Mouse (Mus musculus): Measurements from ENCODE around the gene Txnip. TPM values are rescaled to one million over a fixed set of nuclear protein-coding genes. Genes with fewer than 3 reads are reported as not detected.

Gene Txnip
- polyA plus RNA-seq, 1 experiment: 1.2 TPM

DNA sequence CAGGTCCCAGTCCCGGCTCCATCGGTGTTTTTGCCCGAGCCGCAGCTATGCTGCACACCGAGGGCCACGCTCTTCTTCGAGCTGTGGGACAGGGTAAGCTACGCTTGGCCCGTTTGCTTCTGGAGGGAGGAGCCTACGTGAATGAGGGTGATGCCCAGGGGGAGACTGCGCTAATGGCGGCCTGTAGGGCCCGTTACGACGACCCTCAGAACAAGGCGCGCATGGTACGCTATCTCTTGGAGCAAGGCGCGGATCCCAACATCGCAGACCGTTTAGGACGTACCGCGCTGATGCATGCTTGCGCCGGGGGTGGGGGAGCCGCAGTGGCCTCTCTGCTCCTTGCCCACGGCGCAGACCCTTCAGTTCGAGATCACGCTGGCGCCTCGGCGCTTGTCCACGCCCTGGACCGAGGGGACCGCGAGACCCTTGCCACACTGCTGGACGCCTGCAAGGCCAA lies 39.7 kb downstream of the Txnip start:
- H3ac ChIP-seq (ENCODE audit: control insufficient read depth, insufficient read length, low read depth): peak overlapping the region; percentile 45

DNA sequence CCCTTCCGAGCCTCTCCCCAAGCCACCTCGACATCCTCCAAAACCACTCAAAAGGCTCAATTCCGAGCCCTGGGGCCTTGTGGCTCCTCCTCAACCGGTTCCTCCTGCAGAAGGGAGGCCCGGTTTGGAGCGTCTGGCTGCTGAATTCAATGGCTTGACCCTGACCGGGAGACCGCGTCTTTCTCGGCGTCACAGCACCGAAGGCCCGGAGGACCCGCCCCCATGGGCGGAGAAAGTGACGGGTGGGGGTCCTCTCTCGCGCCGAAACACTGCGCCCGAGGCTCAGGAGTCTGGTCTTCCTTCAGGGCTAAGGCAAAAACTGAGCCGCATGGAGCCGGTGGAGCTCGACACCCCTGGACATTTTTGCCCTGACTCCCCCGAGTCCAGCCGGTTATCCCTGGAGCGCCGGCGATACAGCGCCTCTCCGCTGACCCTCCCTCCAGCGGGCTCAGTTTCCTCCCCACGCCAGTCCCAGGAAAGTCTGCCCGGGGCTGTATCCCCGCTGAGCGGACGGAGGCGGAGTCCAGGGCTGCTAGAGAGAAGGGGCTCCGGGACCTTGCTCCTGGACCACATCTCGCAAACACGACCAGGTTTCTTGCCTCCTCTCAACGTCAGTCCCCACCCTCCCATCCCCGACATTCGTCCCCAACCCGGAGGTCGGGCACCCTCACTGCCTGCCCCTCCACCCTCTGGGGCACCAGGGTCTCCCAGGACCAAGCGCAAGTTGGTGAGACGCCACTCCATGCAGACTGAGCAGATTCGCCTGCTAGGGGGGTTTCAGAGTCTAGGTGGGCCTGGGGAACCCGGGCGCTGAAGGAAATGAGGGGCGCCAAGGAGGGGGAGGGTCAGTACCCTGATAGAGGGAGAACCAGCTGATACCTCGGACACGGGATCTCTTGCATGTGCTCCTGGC lies 40.7 kb downstream of the Txnip start:
- peaks cover 13% of the 10 kb centered on the region for H3K79me3 ChIP-seq (ENCODE audit: low read depth)
- TF ChIP-seq MAX (IDR thresholded peaks at IDR 0.05) (no peak), USF1 (IDR thresholded peaks at IDR 0.05; ENCODE audit: low read depth) (no peak), MYOG (IDR thresholded peaks at IDR 0.05; ENCODE audit: control insufficient read depth, extremely low read depth, insufficient read length) (no peak), CEBPB (IDR thresholded peaks at IDR 0.05; ENCODE audit: low read depth) (no peak), MYOD1 (IDR thresholded peaks at IDR 0.05; ENCODE audit: control insufficient read depth, insufficient read length, low read depth) (no peak), FOSL1 (IDR thresholded peaks at IDR 0.05; ENCODE audit: insufficient read depth, low read length, poor library complexity, severe bottlenecking) (no peak), CTCF (IDR thresholded peaks at IDR 0.05; ENCODE audit: control insufficient read depth, insufficient read depth, insufficient read length) (no peak)
- H3K27me3 ChIP-seq (ENCODE audit: control insufficient read depth, insufficient read depth, insufficient read length): no peaks in the 10 kb centered on the region
- H3K79me2 ChIP-seq (ENCODE audit: control insufficient read depth, insufficient read depth): peaks cover 23% of the 10 kb centered on the region
- peak overlapping the region; percentile 21 for H3K4me3 ChIP-seq (ENCODE audit: insufficient read depth, poor library complexity, severe bottlenecking)
- H3K36me3 ChIP-seq (ENCODE audit: control insufficient read depth, insufficient read depth): no peaks in the 10 kb centered on the region
- H3ac ChIP-seq (ENCODE audit: control insufficient read depth, insufficient read length, low read depth): peak overlapping the region; percentile 51

More for the DNA sequence above, 39.7 kb downstream of the Txnip start:
- Histone ChIP-seq H3K36me3 (ENCODE audit: control insufficient read depth, insufficient read depth) (no peaks in the 10 kb centered on the region), H3K27me3 (ENCODE audit: control insufficient read depth, insufficient read depth, insufficient read length) (no peaks in the 10 kb centered on the region), H3K79me2 (ENCODE audit: control insufficient read depth, insufficient read depth) (peaks cover 13% of the 10 kb centered on the region), H3K4me3 (ENCODE audit: insufficient read depth, poor library complexity, severe bottlenecking) (peak overlapping the region; percentile 21), H3K79me3 (ENCODE audit: low read depth) (peaks cover 4% of the 10 kb centered on the region)
- no peak for TF ChIP-seq MAX (IDR thresholded peaks at IDR 0.05)
- TF ChIP-seq MYOD1 (IDR thresholded peaks at IDR 0.05; ENCODE audit: control insufficient read depth, insufficient read length, low read depth): no peak

DNA sequence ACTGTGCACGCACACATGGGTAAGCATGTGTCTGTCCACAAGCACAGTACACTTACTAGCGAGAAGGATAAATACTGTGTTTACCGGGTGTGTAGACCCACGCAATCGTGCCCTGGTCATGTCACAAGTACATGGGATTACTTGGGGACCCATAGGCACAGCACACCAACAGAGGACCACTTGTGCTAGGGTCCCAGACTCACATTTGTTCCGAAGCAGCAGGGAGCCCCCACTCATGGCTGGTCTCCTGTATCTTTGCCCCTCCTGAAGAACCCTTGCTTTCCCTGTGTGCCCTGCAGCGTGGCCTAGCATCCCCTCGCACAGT lies 41.3 kb downstream of the Txnip start:
- no peak for TF ChIP-seq USF1 (IDR thresholded peaks at IDR 0.05; ENCODE audit: low read depth)
- no peak for TF ChIP-seq CEBPB (IDR thresholded peaks at IDR 0.05; ENCODE audit: low read depth)
- TF ChIP-seq CTCF (IDR thresholded peaks at IDR 0.05; ENCODE audit: control insufficient read depth, insufficient read depth, insufficient read length): no peak
- no peak for TF ChIP-seq FOSL1 (IDR thresholded peaks at IDR 0.05; ENCODE audit: insufficient read depth, low read length, poor library complexity, severe bottlenecking)
- no peak for TF ChIP-seq MAX (IDR thresholded peaks at IDR 0.05)
- no peak for TF ChIP-seq MYOG (IDR thresholded peaks at IDR 0.05; ENCODE audit: control insufficient read depth, extremely low read depth, insufficient read length)
- no peak for TF ChIP-seq MYOD1 (IDR thresholded peaks at IDR 0.05; ENCODE audit: control insufficient read depth, insufficient read length, low read depth)
- Histone ChIP-seq H3K4me3 (ENCODE audit: insufficient read depth, poor library complexity, severe bottlenecking) (no peak overlapping the region), H3K27me3 (ENCODE audit: control insufficient read depth, insufficient read depth, insufficient read length) (no peaks in the 10 kb centered on the region), H3K79me2 (ENCODE audit: control insufficient read depth, insufficient read depth) (peaks cover 27% of the 10 kb centered on the region), H3ac (ENCODE audit: control insufficient read depth, insufficient read length, low read depth) (no peak overlapping the region), H3K79me3 (ENCODE audit: low read depth) (peaks cover 17% of the 10 kb centered on the region), H3K36me3 (ENCODE audit: control insufficient read depth, insufficient read depth) (peaks cover 6% of the 10 kb centered on the region)

DNA sequence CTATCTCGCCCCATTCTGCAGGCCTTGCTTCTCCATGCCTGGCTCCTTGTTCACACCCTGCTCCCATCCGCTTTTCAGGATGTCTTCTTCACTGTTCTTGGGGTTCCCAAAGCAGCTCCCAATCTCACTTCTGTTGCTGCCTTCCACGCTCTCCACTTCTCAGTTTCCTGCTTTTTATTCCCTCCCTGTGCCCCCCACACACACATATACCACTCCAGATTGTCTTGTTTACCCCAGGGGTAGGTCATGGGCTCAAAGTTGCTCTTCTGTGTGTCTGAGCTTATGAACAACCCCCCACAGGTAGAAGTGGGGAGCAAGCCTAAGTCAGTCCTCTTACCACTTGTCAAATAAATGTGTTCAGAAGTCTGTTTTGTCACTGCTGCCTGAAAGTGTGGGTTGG lies 41.7 kb downstream of the Txnip start:
- H3ac ChIP-seq (ENCODE audit: control insufficient read depth, insufficient read length, low read depth): no peak overlapping the region
- TF ChIP-seq CEBPB (IDR thresholded peaks at IDR 0.05; ENCODE audit: low read depth) (no peak), FOSL1 (IDR thresholded peaks at IDR 0.05; ENCODE audit: insufficient read depth, low read length, poor library complexity, severe bottlenecking) (no peak), CTCF (IDR thresholded peaks at IDR 0.05; ENCODE audit: control insufficient read depth, insufficient read depth, insufficient read length) (no peak), MYOD1 (IDR thresholded peaks at IDR 0.05; ENCODE audit: control insufficient read depth, insufficient read length, low read depth) (no peak), USF1 (IDR thresholded peaks at IDR 0.05; ENCODE audit: low read depth) (no peak), MYOG (IDR thresholded peaks at IDR 0.05; ENCODE audit: control insufficient read depth, extremely low read depth, insufficient read length) (no peak), MAX (IDR thresholded peaks at IDR 0.05) (no peak)
- H3K79me2 ChIP-seq (ENCODE audit: control insufficient read depth, insufficient read depth): peaks cover 31% of the 10 kb centered on the region
- H3K79me3 ChIP-seq (ENCODE audit: low read depth): peaks cover 20% of the 10 kb centered on the region
- peaks cover 9% of the 10 kb centered on the region for H3K36me3 ChIP-seq (ENCODE audit: control insufficient read depth, insufficient read depth)
- H3K27me3 ChIP-seq (ENCODE audit: control insufficient read depth, insufficient read depth, insufficient read length): no peaks in the 10 kb centered on the region
- no peak overlapping the region for H3K4me3 ChIP-seq (ENCODE audit: insufficient read depth, poor library complexity, severe bottlenecking)

DNA sequence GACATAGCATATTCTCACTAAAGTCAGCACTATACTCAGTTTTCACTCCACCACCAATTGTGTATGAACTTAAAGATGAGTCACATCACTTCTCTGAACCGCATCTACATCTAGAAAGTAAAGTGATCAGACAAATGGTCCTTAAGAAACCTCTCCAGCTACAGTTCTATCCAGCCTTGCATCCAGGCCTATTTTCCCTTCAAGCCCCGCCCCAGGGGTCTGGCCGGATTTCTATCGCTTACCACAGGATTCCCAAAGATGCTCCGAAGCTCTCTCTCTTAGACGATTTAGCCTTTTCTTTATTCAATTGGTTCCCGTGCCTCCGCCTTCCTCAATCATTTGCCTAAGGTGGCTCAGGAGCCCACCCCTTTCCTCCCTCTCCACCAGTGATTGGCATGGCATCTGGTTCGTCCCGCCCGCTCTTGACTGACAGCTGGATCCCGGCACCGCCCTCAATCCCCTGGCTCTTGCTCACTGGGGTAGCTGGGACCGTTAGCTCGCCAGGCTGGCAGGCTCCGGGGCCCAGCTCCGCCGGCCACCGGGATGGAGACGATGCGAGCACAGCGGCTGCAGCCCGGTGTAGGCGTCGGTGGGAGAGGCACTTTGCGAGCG lies 43.0 kb downstream of the Txnip start, which contains the start of gene Lix1l:
Lix1l (plus strand) TSS at position 511 of the 612 bp plus-strand sequence.
- Histone ChIP-seq H3K27me3 (ENCODE audit: control insufficient read depth, insufficient read depth, insufficient read length) (no peaks in the 10 kb centered on the region), H3K36me3 (ENCODE audit: control insufficient read depth, insufficient read depth) (peaks cover 10% of the 10 kb centered on the region), H3ac (ENCODE audit: control insufficient read depth, insufficient read length, low read depth) (peak within 1 kb of the TSS; percentile 83), H3K79me3 (ENCODE audit: low read depth) (peaks cover 25% of the 10 kb centered on the region), H3K4me3 (ENCODE audit: insufficient read depth, poor library complexity, severe bottlenecking) (peak within 1 kb of the TSS; percentile 44), H3K79me2 (ENCODE audit: control insufficient read depth, insufficient read depth) (peaks cover 43% of the 10 kb centered on the region)
- TF ChIP-seq MYOD1 (IDR thresholded peaks at IDR 0.05; ENCODE audit: control insufficient read depth, insufficient read length, low read depth): no peak
- no peak for TF ChIP-seq CEBPB (IDR thresholded peaks at IDR 0.05; ENCODE audit: low read depth)
- TF ChIP-seq MYOG (IDR thresholded peaks at IDR 0.05; ENCODE audit: control insufficient read depth, extremely low read depth, insufficient read length): no peak
- TF ChIP-seq USF1 (IDR thresholded peaks at IDR 0.05; ENCODE audit: low read depth): no peak
- TF ChIP-seq CTCF (IDR thresholded peaks at IDR 0.05; ENCODE audit: control insufficient read depth, insufficient read depth, insufficient read length): no peak
- TF ChIP-seq FOSL1 (IDR thresholded peaks at IDR 0.05; ENCODE audit: insufficient read depth, low read length, poor library complexity, severe bottlenecking): no peak
- no peak for TF ChIP-seq MAX (IDR thresholded peaks at IDR 0.05)
